Mouse (Mus musculus): ENCODE results near the gene Osbpl3. TPM values are rescaled to one million over a fixed set of nuclear protein-coding genes. Genes with fewer than 3 reads are reported as not detected.

Osbpl3 gene
- polyA plus RNA-seq, 1 experiment from 2014 or later = 14.5 TPM

- no peak overlapping the region for H3K9ac ChIP-seq (ENCODE audit: low read length)
- no peaks in the 10 kb centered on the region for H3K36me3 ChIP-seq (ENCODE audit: control insufficient read depth, insufficient read depth, low read length)
- no peak for TF ChIP-seq CTCF (IDR thresholded peaks at IDR 0.05; ENCODE audit: low read depth)
- TF ChIP-seq EP300 (optimal IDR thresholded peaks at IDR 0.05) = no peak
- H3K9me3 ChIP-seq (ENCODE audit: control insufficient read depth, low read length) = no peaks in the 10 kb centered on the region
- H3K27ac ChIP-seq (replicated peaks) = peak overlapping the region; percentile 35; the same call in 1 of the 2 replicates
- peak overlapping the region; percentile 27; the same call in 1 of the 2 replicates for H3K4me2 ChIP-seq (replicated peaks; ENCODE audit: low read depth)
- H3K4me3 ChIP-seq (ENCODE audit: low read depth, low read length) = no peak overlapping the region
- 0 out of 2 replicates have a peak, but pooled peaks cover 4% of the 10 kb centered on the region for H3K4me1 ChIP-seq (replicated peaks; ENCODE audit: control insufficient read depth, insufficient read depth)
- WGBS = 8% methylated on average over 10 of the region's 10 CpGs
- no peaks in the 10 kb centered on the region for H3K27me3 ChIP-seq (ENCODE audit: control insufficient read depth, insufficient read depth, low read length)
- DNase-seq (ENCODE audit: low spot score) = peak; percentile 79
- peak; percentile 89 for ATAC-seq (ENCODE audit: low FRiP score, low TSS enrichment)
Observed at GRCm38 (mm10) chr6:50254723-50255184, 201.2 kb downstream of the Osbpl3 start.

- H3K4me3 ChIP-seq (ENCODE audit: low read depth, low read length) = no peak overlapping the region
- no peaks in the 10 kb centered on the region for H3K9me3 ChIP-seq (ENCODE audit: control insufficient read depth, low read length)
- 0 out of 2 replicates have a peak, but pooled peaks cover 4% of the 10 kb centered on the region for H3K4me1 ChIP-seq (replicated peaks; ENCODE audit: control insufficient read depth, insufficient read depth)
- H3K27me3 ChIP-seq (ENCODE audit: control insufficient read depth, insufficient read depth, low read length) = no peaks in the 10 kb centered on the region
- WGBS = 50% methylated on average over 5 of the region's 5 CpGs
- H3K36me3 ChIP-seq (ENCODE audit: control insufficient read depth, insufficient read depth, low read length) = no peaks in the 10 kb centered on the region
- H3K4me2 ChIP-seq (replicated peaks; ENCODE audit: low read depth) = no peak overlapping the region
- no peak overlapping the region for H3K27ac ChIP-seq (replicated peaks)
- TF ChIP-seq EP300 (optimal IDR thresholded peaks at IDR 0.05) = no peak
- TF ChIP-seq CTCF (IDR thresholded peaks at IDR 0.05; ENCODE audit: low read depth) = no peak
- no peak for ATAC-seq (ENCODE audit: low FRiP score, low TSS enrichment)
- no peak for DNase-seq (ENCODE audit: low spot score)
- H3K9ac ChIP-seq (ENCODE audit: low read length) = no peak overlapping the region
Observed at GRCm38 (mm10) chr6:50252690-50253089, 203.3 kb downstream of the Osbpl3 start.

GRCm38 (mm10) chr6:50247791-50248190, 208.2 kb downstream of the Osbpl3 start:
- ATAC-seq (ENCODE audit: low FRiP score, low TSS enrichment) (no peak), DNase-seq (ENCODE audit: low spot score) (no peak)
- H3K9ac ChIP-seq (ENCODE audit: low read length) = no peak overlapping the region
- no peak overlapping the region for H3K4me3 ChIP-seq (ENCODE audit: low read depth, low read length)
- H3K27me3 ChIP-seq (ENCODE audit: control insufficient read depth, insufficient read depth, low read length) = no peaks in the 10 kb centered on the region
- WGBS = 89% methylated on average over 4 of the region's 4 CpGs
- no peak for TF ChIP-seq EP300 (optimal IDR thresholded peaks at IDR 0.05)
- no peak for TF ChIP-seq CTCF (IDR thresholded peaks at IDR 0.05; ENCODE audit: low read depth)
- no peak overlapping the region for H3K27ac ChIP-seq (replicated peaks)
- H3K9me3 ChIP-seq (ENCODE audit: control insufficient read depth, low read length) = no peaks in the 10 kb centered on the region
- no peaks in the 10 kb centered on the region for H3K36me3 ChIP-seq (ENCODE audit: control insufficient read depth, insufficient read depth, low read length)
- H3K4me1 ChIP-seq (replicated peaks; ENCODE audit: control insufficient read depth, insufficient read depth) = no peaks in the 10 kb centered on the region
- H3K4me2 ChIP-seq (replicated peaks; ENCODE audit: low read depth) = no peak overlapping the region

GRCm38 (mm10) chr6:50247356-50247755, 208.6 kb downstream of the Osbpl3 start:
- H3K27me3 ChIP-seq (ENCODE audit: control insufficient read depth, insufficient read depth, low read length) = no peaks in the 10 kb centered on the region
- ATAC-seq (ENCODE audit: low FRiP score, low TSS enrichment) = no peak
- 70% methylated on average over 2 of the region's 2 CpGs for WGBS
- H3K36me3 ChIP-seq (ENCODE audit: control insufficient read depth, insufficient read depth, low read length) = no peaks in the 10 kb centered on the region
- no peak overlapping the region for H3K27ac ChIP-seq (replicated peaks)
- TF ChIP-seq EP300 (optimal IDR thresholded peaks at IDR 0.05) (no peak), CTCF (IDR thresholded peaks at IDR 0.05; ENCODE audit: low read depth) (no peak)
- no peak overlapping the region for H3K4me2 ChIP-seq (replicated peaks; ENCODE audit: low read depth)
- no peak for DNase-seq (ENCODE audit: low spot score)
- no peaks in the 10 kb centered on the region for H3K9me3 ChIP-seq (ENCODE audit: control insufficient read depth, low read length)
- H3K4me1 ChIP-seq (replicated peaks; ENCODE audit: control insufficient read depth, insufficient read depth) = no peaks in the 10 kb centered on the region
- H3K9ac ChIP-seq (ENCODE audit: low read length) = no peak overlapping the region
- H3K4me3 ChIP-seq (ENCODE audit: low read depth, low read length) = no peak overlapping the region

- no peak overlapping the region for H3K9ac ChIP-seq (ENCODE audit: low read length)
- DNase-seq (ENCODE audit: low spot score) (no peak), ATAC-seq (ENCODE audit: low FRiP score, low TSS enrichment) (no peak)
- no peak overlapping the region for H3K4me2 ChIP-seq (replicated peaks; ENCODE audit: low read depth)
- no peaks in the 10 kb centered on the region for H3K9me3 ChIP-seq (ENCODE audit: control insufficient read depth, low read length)
- no peaks in the 10 kb centered on the region for H3K4me1 ChIP-seq (replicated peaks; ENCODE audit: control insufficient read depth, insufficient read depth)
- H3K36me3 ChIP-seq (ENCODE audit: control insufficient read depth, insufficient read depth, low read length) = no peaks in the 10 kb centered on the region
- 77% methylated on average over 4 of the region's 4 CpGs for WGBS
- no peak overlapping the region for H3K27ac ChIP-seq (replicated peaks)
- no peaks in the 10 kb centered on the region for H3K27me3 ChIP-seq (ENCODE audit: control insufficient read depth, insufficient read depth, low read length)
- H3K4me3 ChIP-seq (ENCODE audit: low read depth, low read length) = no peak overlapping the region
- TF ChIP-seq CTCF (IDR thresholded peaks at IDR 0.05; ENCODE audit: low read depth) = no peak
- TF ChIP-seq EP300 (optimal IDR thresholded peaks at IDR 0.05) = no peak
Observed at GRCm38 (mm10) chr6:50244967-50245366, 211.0 kb downstream of the Osbpl3 start.

GRCm38 (mm10) chr6:50244126-50244525, 211.9 kb downstream of the Osbpl3 start:
- H3K9ac ChIP-seq (ENCODE audit: low read length) = no peak overlapping the region
- no peak overlapping the region for H3K27ac ChIP-seq (replicated peaks)
- ATAC-seq (ENCODE audit: low FRiP score, low TSS enrichment) (no peak), DNase-seq (ENCODE audit: low spot score) (no peak)
- TF ChIP-seq CTCF (IDR thresholded peaks at IDR 0.05; ENCODE audit: low read depth) = no peak
- no peak for TF ChIP-seq EP300 (optimal IDR thresholded peaks at IDR 0.05)
- no peak overlapping the region for H3K4me2 ChIP-seq (replicated peaks; ENCODE audit: low read depth)
- H3K4me1 ChIP-seq (replicated peaks; ENCODE audit: control insufficient read depth, insufficient read depth) = no peaks in the 10 kb centered on the region
- H3K36me3 ChIP-seq (ENCODE audit: control insufficient read depth, insufficient read depth, low read length) = no peaks in the 10 kb centered on the region
- no peaks in the 10 kb centered on the region for H3K9me3 ChIP-seq (ENCODE audit: control insufficient read depth, low read length)
- no peak overlapping the region for H3K4me3 ChIP-seq (ENCODE audit: low read depth, low read length)
- no peaks in the 10 kb centered on the region for H3K27me3 ChIP-seq (ENCODE audit: control insufficient read depth, insufficient read depth, low read length)
- WGBS = 80% methylated on average over 4 of the region's 4 CpGs

Other genes starting within 250 kb of the Osbpl3 start
- gene Gsdme, start 192.3 kb downstream of the Osbpl3 start, polyA plus RNA-seq (2015; fragmentation: Nextera tagmentation; extraction: Ambion mirVana) = 13.0 and 14.1 TPM in 2 replicates
- 79.1 and 84.4 TPM in 2 replicates for gene Cycs, start 110.3 kb upstream of the Osbpl3 start, polyA plus RNA-seq (2015; fragmentation: Nextera tagmentation; extraction: Ambion mirVana)
- gene 4921507P07Rik, start 140.4 kb upstream of the Osbpl3 start, polyA plus RNA-seq (2015; fragmentation: Nextera tagmentation; extraction: Ambion mirVana) = 0.64 and 0.70 TPM in 2 replicates
- gene Npvf, start 198.2 kb upstream of the Osbpl3 start, polyA plus RNA-seq (2015; fragmentation: Nextera tagmentation; extraction: Ambion mirVana) = not detected in 2 replicates

All from stomach, postnatal 0 days (tissue).